Mouse (Mus musculus): ENCODE measurements around the gene Zmynd19.
"Not testable (repeated sequence)": the region's sequence is repeated elsewhere in the genome, so short reads cannot be mapped to it uniquely, and the experiment has no call there.

Gene Zmynd19

DNA sequence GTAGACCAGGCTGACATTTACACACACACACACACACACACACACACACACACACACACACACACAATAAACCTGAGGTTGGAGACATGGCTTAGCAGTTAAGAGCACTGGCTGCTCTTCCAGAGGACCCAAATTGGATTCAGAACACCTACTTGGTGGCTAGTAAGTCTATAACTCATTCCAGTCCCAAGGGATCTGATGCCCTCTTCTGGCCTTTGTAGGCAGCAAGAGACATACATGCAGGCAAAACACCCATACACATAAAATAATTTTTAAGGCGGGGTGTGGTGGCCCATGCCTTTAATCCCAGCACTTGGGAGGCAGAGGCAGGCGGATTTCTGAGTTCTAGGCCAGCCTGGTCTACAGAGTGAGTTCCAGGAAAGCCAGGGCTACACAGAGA lies 5.3 kb upstream of the Zmynd19 start:
- DNase-seq, result peak; percentile 67

DNA sequence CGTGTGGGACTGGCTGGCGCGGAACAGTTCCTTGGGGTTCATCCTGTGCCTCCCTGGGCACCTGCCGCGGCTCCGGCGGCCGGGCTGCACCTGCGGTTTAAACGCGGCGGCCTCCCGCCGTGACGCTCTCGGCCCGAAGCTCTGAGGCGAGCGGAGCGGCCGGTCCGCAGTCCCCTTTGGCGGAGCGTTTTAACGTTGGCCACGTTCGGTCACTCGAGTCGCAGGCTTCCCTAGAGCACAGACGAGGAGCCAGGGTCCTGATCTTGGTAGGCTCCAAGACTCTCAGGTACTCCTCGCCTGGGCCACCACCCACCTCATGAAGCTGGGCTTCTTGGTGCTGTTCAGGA lies 570 bp downstream of the Zmynd19 start:
- peak; percentile 16 for DNase-seq

DNA sequence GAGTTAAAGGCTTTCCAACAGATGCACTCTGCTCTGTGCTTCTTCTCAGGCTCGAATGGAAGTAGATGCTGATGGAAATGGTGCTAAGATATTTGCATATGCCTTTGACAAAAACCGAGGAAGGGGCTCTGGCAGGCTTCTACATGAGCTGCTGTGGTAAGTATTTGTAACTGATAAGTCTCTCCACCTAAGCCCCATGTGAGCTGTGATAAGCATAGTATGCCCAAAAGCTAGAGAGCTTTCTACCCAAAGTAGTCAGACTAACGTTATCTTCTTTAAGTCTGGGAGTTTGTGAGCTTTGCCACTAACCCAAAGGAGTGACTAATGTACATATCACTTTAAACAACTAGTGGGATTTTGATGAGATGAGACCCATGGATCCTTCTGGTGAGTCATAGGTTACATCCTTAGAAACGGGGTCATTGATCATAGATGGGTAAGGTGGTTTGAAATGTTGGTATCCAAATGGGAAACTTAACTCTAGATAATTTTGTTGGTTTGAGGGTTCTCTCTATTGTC lies 3.0 kb downstream of the Zmynd19 start:
- no peak for DNase-seq

DNA sequence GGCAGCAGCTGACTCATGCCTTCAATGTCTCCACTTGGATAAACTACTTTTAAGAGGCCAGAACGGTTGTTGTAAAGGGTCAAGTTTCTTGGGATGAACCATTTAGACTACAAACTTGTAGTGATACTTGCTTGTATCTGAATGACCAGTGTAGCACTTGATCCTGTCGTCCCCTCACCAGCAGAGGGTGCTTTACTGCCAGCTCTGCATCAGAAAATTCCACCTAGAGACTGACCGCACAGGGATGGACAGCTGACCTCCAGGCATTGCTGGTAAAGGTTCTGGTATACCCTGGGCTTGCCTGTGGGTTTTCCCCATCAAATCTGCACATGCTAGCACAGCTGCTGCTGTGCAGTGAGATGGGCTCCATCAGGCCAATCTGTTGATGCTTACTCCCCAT lies 11.3 kb downstream of the Zmynd19 start:
- DNase-seq, result peak; percentile 61

DNA sequence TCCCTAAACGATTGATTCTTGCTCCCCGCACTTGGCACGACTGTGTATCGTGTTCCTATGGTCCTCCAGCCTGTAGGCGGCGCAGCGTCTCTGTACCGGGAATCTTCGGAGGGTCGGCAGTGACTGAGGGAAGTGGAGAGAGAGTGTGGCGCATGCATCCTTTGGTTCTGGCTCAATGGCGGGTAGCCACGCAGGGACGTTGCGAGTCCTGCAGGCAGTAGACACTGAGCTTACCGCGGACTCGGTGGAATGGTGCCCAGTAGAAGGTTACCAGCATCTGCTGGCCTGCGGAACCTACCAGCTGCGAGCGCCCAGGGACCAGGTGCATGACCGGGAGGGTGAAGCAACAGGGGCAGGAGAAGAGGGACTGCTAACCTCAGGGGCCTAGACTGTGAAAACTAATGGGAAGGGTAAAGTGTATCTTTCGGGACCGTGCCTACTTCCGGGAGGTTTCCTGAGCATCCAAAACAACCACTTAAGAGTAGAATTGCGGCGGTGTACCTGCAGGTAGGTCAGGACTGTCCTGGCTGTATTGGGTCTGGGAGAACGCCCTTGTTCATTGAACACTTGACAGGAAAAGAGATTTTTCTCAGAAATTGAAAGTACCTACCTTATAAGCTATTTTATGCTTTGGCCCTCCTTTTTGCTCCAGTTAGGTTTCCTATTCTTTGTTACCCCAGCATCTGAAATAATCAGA lies 12.9 kb downstream of the Zmynd19 start, which contains the start of gene Dph7:
TSS of gene Dph7 (plus strand) at position 97 of the 697 bp plus-strand sequence.
- peak; percentile 86 for DNase-seq

DNA sequence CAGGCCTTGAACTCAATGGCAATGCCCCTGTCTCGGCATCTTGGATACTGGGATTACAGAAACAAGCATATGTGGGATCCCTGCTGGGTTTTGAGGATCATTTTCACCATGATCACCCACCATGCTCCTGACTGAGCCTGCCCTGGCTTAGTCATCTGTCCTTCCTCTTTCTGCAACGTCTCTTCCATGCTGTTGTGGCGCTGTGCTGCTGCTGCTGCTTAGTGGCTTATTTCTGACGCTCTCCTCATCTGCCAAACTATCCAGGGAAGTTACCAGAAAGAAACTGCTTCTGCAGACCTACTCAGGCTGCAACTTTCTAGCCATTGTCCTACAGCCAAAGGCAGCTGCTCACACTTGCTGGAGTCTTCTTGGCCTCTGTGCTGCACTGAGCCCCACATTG lies 20.8 kb downstream of the Zmynd19 start:
- no peak for DNase-seq

DNA sequence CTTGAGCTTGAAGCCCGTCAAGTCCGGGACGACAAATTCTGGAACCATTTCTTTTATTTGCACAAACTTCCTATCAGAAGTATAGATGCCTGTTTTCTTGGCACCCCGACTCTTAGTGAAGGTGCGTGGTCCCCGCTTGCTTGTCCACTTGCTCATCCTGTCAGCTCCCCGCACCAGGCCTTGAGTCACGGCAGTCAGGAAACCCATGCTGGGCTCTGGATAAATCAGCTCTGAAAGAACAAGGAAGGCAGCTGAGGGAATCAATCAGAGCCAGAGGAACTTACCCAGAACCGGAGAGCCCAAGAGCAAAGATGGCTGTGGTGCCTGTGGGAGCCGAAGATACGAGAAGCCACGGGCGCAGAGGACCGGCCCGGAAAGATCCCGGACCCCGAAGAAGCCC lies 24.9 kb downstream of the Zmynd19 start:
- DNase-seq, result not testable (repeated sequence)

DNA sequence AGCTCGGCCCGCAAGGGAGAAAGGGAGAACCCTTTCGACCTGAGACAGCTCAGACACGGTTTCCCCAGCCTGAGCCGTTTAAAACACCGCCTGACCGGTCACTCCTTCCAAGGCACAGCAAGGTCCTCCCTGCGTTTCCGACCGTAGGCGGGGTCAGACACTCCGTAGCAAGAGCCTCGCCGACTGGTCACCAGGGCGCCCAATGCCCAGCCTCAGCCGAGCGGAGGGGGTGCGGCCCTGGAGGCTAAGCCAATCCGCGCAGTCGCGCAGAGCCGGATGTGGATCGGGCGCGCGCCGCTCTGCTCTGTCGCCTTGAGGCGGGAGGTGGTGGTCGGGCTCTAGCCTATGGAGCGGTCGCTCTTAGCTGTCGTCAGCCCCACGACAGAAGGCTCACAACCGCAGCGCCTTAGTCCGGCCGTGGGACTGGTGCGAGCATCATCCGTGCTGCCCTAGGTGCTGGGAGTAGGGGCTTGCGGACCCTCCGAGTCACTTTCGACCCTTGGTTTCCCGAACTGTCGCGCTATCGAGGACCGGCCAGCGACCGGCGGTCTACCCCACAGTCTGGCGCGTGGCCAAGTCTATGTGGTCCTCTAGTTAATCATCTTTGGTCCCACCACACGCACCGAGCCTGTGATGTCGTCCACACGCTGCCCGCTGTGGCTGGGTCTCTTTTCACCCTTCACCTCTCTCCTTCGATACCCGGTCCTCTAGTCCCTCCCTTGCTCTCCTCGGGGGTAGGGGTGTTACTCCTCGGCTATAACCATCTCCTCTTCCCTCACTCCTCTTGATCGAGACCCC lies 25.5 kb downstream of the Zmynd19 start, which contains the start of gene Mrpl41:
TSS of gene Mrpl41 (minus strand) at position 193 of the 798 bp plus-strand sequence.
- DNase-seq, result peak; percentile 98

DNA sequence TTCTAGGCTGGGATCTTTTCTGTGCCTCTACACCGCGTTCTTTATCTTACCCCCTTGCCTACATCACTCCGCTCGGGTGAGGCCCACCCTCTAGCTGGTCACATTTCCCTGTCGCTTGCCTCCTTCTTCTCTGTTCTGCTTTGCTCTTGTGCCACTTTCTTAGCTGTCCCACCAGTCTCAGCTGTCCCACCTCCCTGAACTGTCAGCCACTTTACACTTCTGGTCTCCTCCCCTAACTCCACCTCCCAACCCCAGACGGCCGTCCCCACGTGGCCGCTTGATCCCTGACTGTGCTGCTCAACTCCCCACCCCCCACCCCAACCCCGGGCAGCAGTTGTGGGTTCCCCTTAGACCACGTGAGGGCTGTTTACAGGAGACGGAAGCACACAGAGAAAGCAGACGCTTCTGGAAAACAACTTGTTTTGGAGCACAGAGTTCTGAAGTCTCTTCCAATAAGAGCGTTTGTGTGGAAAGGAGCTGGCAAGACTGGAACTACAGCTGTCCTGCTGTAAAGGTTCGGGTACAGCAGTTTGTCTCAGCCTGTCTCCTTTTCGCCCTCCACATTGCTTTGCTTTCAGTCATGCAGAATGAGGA lies 26.2 kb downstream of the Zmynd19 start, which contains the start of gene Pnpla7:
TSS of gene Pnpla7 (plus strand) at position 330 of the 594 bp plus-strand sequence.
- peak; percentile 88 for DNase-seq

DNA sequence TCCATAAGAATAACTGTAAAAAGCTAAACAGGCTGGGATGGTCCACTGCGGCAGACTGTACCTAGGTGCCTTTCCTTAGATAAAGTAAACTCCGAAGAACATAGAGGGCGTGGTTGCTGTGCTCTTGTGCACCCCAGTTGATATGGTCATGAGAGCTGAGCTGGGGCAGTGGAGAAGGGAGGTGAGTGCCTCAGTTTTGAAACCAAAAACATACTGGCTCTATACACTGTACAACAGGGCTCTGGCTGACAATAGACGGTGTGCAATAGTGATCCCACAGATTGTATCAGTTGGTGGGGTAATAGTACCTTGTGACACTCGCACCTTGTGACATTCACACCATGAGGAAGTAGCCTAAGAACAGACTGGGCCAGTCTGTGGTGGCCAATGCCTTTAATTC lies 27.4 kb downstream of the Zmynd19 start:
- no peak for DNase-seq

DNA sequence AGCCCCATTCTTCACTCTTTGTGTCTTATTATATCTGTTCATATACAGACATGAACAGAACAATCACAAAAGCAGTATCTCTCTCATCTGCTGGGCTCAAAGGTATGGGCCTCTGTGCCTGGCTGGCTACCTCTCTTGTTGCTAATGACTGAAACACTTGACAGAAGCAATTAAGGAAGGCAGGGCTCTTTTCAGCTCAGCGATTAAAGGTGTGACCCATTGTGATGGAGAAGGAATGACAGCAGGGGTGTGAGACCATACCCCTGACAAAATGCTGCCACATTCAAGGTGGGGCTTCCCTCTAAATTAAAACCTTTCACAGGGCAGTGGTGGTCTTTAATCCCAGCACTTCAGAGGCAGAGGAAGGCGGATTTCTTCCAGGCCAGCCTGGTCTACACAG lies 38.2 kb downstream of the Zmynd19 start:
- DNase-seq, result no peak

DNA sequence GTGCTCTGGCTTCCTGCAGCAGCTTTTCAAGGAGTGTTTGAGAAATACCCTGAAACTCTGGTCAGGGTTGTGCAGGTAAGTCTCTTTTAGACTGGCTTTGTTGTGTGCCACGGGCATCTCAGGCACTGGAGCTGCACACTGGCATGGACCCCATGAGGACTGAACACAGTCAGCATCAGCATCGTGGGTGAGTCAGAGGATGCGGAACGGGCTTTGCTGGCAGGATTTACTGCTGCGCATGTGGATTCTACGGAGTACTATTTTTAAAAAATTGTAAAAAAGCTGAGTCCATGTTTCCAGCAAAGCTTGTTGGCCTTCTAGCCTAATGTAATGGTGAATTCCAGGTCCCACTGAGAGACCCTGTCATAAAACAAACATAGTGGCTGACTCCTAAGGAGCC lies 45.7 kb downstream of the Zmynd19 start:
- DNase-seq, result no peak

DNA sequence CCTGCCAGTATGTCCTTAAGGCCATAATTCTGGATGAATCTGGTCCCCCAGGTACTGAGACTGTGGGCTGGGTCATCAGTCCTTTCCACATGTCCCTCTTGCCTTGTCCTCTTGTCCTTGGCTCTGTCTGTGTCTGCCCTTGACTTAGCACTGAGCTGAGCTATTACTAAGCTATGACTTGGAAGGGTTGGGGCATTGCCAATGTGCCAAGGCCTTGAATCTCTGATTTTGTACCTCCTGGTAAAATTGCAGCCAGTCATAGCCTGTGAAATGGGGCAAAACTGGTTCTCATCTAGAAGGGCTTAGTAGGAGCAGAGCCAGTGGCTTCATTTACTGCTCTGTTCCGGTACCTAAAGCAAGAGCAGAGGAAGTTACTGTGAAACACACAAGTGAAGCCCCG lies 46.9 kb downstream of the Zmynd19 start:
- DNase-seq, result no peak

DNA sequence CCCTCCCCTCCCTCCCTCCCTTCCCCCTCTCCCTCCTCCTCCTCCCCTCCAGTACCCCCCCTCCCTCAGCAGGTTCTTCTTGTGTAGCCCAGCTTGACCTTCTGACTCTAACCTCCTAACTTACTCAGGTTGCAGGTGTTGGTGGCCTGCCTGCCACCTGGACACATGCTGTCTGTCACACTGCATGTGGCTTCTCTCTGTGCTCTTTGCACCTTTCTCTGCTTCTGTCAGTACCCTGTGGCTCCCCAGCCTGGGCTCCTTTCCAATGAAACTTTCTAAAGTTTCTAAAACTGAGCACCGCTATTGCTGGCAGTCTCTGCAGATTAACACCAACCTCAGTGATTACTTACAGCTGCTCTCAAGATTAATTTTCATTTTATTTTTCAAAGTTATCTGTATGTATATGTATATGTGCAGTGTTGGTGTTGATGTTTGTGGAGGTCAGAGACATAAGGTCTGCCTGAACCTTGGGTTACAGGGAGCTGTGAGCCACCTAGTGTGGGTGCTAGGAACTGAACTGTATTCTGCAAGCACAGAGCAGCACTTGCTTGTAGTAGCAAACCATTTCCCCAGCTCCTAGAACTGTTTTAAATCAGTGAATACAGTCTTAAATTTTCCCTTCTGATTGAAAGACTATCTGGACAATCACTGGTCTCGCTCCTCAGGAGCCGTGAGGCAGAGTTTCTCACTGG lies 51.1 kb downstream of the Zmynd19 start:
- peak; percentile 43 for DNase-seq

DNA sequence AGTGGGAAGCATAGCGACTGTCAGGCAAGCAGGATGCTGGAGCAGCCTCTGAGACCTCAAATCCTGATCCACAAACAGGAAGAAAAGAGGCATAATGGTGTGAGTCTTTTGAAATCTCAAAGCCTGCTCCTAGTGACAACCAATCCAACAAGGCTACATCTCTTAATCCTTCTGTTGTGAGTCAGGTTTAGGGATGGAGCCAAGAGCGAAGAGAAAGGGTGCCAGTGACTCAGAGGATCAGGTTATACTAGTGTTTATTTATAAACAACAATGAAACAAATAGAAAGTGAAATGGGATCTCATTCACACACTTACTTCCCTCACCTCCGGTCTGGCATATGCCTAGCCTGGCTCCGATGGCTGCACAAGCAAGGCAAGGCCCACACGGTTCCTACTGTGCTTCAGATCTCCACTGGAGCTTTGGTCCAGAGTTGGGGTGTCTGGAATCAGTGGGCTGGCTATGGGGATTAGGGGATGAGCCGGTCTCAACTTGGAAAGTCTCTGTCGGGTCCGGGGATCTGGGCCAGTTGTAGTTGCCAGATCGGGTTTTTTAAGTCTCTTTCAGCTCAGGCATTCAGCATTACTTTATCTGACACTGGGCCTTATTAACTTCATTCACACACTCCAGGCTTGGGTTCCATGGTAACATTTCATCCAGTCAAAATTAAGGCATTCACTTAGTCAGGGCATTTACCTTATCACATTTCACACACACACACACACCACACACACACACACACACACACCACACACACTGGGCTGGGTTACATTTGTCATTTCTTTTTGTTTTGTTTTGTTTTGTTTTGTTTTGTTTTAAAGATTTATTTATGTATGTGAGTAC lies 54.6 kb downstream of the Zmynd19 start:
- DNase-seq, result no peak

DNA sequence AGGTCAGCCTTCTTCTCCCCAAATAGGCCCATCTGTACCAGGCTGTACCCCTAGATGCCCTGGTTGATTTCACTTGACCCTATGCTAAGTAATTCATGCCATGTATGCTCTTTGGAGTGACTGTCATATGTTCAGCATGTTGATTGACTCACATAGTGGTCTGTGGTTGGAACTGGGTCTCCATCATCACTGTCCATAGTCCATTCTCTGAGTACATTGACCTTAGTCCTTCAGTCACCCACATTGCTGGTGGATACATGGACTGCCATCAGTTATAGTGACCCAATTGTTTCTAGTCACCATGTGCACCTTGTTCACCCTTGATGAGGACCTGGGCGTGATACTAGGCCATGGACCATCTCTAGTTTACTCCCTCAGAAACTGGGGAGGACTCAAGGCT lies 57.2 kb downstream of the Zmynd19 start:
- DNase-seq, result no peak

DNA sequence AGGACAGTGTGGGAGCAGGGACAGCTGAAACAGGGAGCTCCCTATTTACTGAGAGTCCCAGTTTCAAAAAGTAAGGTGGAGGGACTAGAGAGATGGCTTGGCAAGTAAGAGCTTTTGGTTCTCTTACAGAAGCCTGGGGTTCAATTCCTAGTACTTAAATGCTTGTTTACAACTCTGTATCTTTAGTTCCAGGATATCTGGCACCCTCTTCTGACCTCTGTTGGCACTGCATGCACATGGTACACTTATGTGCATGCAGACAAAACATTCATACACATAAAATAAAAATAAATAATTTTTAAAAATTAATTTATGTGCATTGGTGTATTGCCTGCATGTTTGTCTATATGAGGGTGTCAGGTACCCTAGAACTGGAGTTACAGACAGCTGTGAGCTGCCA lies 58.7 kb downstream of the Zmynd19 start:
- no peak for DNase-seq
